Mouse (Mus musculus) C2C12 (cell line): Measurements from ENCODE around the gene Fer1l5.

Experiments used
- CTCF ChIP-seq: IDR thresholded peaks from one replicate; pipeline ENCODE4 v1.5.1; 2011; ENCODE audit not compliant: control insufficient read depth, insufficient read depth, insufficient read length
- MAX ChIP-seq: IDR thresholded peaks from one replicate; pipeline ENCODE4 v1.6.1; 2011; ENCODE audit warnings: mild to moderate bottlenecking, control low read depth
- USF1 ChIP-seq: IDR thresholded peaks from one replicate; pipeline ENCODE4 v1.6.1; 2011; ENCODE audit warnings: low read depth, mild to moderate bottlenecking, control low read depth, moderate library complexity

- TF ChIP-seq CTCF (no peak), MAX (no peak), USF1 (no peak)
These were observed 6.8 kb downstream of the Fer1l5 start for GRCm38 (mm10) chr1:36378880-36379279.
